Mouse (Mus musculus): Measurements from ENCODE around the gene Tada1. TPM values are rescaled to one million over a fixed set of nuclear protein-coding genes. Genes with fewer than 3 reads are reported as not detected.

Gene Tada1
- 49.8 and 54.5 TPM in 2 replicates for polyA plus RNA-seq (2012; rRNA removed)

- DNase-seq (ENCODE audit: extremely low spot score in 1 of 2, low spot score in 1 of 2), result peak; percentile 84 to 92
Observed at GRCm38 (mm10) chr1:166379013-166379629, at the start of gene Tada1. Gene Tada1, plus strand, starts transcription at chr1:166379097.

DNA sequence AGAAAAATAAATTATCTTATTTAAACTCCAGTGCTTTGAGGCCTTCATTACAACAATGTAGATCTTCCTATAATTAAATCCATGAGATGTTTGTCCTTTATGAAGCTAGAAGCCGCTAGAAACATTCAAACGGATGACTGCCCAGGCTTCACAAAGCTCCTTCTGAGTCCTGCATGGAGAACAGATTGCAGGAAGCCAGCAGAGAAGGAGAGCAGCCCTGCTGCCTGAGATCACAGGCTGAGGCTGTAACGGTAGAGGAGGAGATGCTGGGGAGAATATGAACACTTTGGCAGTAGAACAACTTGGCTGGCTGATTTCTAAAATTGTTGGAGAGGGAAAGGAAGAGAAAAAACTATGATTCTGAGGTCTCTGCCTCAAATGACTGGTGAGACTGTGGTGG lies 48.1 kb upstream of the Tada1 start:
- peak in 1 of 2 experiments; percentile 58 for DNase-seq (ENCODE audit: extremely low spot score in 1 of 2, low spot score in 1 of 2)

DNA sequence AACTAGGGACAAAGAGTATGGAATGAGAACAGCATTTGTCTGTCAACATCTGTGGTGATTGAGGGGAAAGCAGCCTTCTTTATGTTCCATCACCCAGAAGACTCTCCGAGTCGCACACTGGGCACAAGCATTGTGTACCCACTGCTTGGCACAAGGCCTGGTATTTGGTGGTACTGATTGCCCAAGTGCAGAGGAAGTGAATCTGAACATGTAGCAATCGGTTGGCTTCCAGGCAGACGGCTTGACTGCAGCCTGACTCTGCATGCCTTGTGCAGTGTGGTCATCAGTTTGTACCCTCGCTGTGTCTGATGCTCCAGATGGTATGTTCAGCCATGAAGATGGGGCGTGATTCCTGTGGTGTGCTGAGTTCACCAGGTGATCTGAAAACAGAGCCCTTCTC lies 39.8 kb upstream of the Tada1 start:
- DNase-seq (ENCODE audit: extremely low spot score in 1 of 2, low spot score in 1 of 2), result no peak

DNA sequence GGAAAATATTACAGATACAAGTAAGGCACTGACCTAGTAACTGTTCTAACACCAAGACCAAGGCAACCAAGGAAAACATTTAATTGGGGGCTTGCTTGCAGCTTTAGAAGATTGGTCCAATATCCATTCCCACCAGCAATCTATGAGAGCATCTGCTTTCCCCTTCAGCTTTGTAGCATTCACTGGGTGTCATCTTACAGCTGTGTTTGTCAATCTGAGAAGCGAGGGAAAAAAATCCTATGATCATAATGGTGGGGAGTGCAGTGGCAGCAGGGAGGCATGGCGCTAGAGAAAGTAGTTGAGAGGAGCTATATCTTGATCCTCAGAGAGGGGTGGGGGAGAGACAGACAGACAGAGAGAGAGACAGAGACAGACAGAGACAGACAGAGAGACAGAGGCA lies 36.8 kb upstream of the Tada1 start:
- no peak for DNase-seq (ENCODE audit: extremely low spot score in 1 of 2, low spot score in 1 of 2)

- DNase-seq (ENCODE audit: extremely low spot score in 1 of 2, low spot score in 1 of 2), result no peak
Observed at GRCm38 (mm10) chr1:166342539-166342938, 36.4 kb upstream of the Tada1 start.

GRCm38 (mm10) chr1:166343586-166343985 lies 35.3 kb upstream of the Tada1 start:
- no peak for DNase-seq (ENCODE audit: extremely low spot score in 1 of 2, low spot score in 1 of 2)

DNA sequence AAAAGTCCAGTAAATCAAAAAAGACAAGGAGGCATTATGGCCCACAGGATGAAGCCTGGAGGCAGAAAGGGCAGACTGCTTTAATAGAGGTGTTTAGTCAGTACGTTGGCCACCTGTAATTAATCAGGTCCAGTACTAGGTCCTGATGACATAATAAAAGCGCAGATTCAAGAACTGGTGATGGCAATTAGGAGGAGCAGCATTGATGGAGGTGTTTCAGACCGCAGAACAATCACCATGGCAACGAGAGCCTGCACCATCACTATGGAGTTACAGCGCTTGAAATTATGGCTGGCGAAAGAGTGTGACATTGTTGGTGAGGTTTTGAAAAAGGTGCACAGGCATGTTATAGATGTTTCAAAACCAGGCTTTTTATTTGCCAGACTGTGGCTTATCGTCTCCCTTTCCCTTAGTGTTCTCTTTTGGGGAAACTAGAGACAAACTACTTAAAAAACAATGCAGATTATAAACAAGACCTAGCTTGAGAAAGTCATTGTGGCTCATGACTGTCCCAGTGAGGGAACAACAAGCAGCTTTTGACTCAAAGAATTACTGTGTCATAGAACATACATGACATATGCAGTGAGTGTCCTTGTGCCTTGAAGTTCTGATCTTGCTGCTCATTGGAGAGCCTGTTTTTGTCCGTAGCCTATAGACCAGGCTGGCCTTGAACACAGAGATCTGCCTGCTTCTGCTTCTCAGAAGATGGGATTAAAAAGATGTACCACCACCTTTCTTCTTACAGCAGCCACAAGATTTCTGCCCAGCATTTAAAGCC lies 34.4 kb upstream of the Tada1 start:
- DNase-seq (ENCODE audit: extremely low spot score in 1 of 2, low spot score in 1 of 2), result peak in 1 of 2 experiments; percentile 50

DNA sequence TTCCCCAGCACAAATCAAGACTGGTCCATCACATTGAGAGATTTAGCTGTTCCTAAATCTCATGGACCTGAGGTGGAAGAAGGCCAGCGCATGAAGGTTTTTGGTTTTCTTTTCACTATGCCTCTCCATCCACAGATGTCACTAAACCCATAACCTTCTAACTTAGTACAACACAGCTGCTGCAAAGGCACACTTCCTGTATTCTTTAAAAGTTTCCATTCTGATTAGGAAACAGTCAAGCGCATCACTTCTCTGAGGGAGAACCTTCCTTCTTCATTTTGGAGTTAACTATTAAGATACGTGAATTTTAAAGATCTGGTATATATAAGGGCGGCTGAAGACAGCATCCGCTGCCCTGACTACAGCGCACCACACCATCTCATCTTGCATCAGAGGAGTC lies 33.3 kb upstream of the Tada1 start:
- no peak for DNase-seq (ENCODE audit: extremely low spot score in 1 of 2, low spot score in 1 of 2)

GRCm38 (mm10) chr1:166346906-166347305 lies 32.0 kb upstream of the Tada1 start:
- no peak for DNase-seq (ENCODE audit: extremely low spot score in 1 of 2, low spot score in 1 of 2)

DNA sequence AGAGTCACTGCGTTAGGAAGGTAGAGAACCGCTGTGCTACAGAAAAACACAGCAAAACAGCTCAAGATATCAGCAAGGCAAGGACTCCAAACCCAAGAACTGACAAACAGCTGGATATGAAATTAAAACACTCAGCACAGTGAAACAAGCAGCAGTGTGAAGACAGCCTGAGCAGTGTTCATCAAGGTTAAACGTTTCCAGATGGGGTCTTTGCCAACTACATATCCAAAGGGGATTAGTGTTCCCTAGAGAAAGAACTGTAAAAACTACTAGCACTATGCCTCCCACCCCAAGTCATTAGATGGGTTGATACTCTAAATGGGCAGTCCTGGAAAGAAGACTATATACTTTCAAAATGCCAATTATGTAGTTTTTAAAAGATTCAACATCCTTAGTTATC lies 29.6 kb upstream of the Tada1 start:
- DNase-seq (ENCODE audit: extremely low spot score in 1 of 2, low spot score in 1 of 2), result no peak

DNA sequence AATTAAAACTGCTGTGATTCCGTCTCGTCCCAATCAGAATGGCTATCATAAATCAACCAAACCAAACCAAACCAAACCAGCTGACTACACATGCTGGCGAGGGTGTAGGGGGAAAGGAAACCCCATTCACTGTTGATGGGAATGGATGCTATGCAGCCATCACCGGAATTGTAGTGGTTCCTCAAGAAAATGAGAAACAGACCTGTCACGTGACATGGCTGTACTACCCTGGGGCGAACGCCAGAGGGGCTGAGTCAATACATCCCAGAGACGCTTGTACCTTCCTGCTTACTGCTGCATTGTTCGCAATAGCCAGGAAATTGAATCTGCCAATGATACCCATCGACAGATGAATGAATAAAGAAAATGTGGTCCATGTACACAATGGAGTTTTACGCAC lies 29.1 kb upstream of the Tada1 start:
- no peak for DNase-seq (ENCODE audit: extremely low spot score in 1 of 2, low spot score in 1 of 2)

DNA sequence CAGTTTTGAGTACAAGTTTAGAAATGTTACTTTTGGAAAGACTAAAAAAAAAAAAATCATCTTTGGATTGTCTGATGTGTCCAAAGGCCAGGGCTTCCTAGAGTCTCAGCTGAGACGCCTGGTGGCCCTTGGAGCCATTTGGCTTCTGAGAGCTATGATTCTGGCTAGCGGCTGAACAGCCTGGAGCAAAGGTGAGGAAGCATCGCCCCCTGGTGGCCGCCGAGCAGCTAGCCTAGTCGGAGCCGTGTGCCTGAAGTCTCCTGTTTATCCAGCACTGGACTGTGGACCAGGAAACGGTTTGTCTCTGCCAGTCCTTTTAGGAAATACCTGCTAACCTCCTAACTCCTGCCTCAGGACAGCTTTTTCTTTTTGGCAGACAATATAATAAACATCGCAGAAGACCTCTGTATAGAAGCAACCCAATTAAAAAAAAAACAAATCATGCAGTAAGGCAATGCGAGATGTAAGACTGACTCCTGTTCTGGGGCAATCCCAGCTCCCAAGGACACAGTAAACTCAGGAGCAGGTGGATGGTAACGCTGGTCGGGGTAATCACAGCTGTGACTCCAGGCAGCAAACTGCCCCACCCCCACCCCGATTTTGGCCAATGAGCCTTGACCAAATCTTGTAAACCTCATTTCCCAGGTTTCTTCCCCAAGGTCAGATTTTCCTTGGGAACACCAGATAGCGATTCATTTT lies 18.6 kb upstream of the Tada1 start:
- DNase-seq (ENCODE audit: extremely low spot score in 1 of 2, low spot score in 1 of 2), result peak; percentile 66 to 95

DNA sequence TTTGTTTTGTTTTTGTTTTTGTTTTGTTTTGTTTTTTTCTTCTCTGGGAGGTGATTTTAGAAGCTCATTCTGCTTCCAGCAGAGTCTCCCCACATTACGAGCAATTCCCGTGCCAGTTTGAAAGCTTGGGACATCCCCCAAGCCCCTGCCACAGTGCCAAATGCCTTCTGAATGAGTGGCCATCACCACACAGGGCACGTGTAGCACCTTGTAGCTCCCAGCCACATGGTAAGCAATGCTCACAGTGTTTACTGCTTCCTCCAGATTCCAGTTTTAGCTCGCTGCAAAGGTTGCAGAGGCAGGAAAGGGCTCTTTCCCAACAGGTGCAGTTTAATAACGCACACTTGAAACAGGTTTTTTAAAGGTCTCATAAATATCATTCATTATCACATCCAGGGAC lies 18.0 kb upstream of the Tada1 start:
- DNase-seq (ENCODE audit: extremely low spot score in 1 of 2, low spot score in 1 of 2), result no peak

- DNase-seq (ENCODE audit: extremely low spot score in 1 of 2, low spot score in 1 of 2), result no peak
Observed at GRCm38 (mm10) chr1:166361842-166362241, 17.1 kb upstream of the Tada1 start.

DNA sequence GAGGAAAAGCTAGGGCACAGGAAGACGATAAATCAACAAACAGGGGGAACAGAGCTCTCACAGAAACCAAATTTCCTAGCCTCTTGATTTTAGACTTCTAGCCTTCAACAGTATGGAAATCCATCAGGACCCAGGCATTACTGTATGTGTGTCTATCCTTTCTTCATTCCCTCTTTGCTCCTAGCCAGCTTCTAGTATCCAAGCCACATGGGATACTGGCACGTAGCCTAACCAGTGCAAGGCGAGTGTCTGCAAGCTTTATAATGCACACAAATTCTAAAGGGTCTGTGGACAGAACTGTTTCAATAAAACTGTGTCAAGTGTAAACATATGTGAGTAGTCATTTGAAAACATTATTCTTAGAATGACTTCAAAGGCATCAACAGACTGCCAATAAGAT lies 16.2 kb upstream of the Tada1 start:
- no peak for DNase-seq (ENCODE audit: extremely low spot score in 1 of 2, low spot score in 1 of 2)

DNA sequence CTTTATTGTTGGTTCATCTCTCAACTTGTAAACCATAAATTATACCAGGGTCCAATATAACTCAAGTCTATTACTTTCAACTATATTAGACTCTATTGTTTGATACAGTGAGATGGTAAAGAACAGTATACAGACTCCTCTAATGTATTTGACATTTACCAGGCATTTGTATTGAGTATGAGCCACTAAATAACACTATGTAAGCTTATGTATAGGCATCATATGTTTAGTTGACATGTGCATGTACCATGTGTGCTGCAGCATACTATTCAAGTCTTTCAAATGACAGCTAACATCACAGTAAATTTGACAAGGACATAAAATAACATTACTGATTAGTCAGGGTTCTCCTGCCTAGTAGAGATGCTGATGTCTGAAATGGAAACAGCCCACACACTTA lies 15.8 kb upstream of the Tada1 start:
- DNase-seq (ENCODE audit: extremely low spot score in 1 of 2, low spot score in 1 of 2), result no peak

GRCm38 (mm10) chr1:166377171-166377570 lies 1.7 kb upstream of the Tada1 start:
- DNase-seq (ENCODE audit: extremely low spot score in 1 of 2, low spot score in 1 of 2), result no peak

- DNase-seq (ENCODE audit: extremely low spot score in 1 of 2, low spot score in 1 of 2), result no peak
Observed at GRCm38 (mm10) chr1:166378431-166379012, 375 bp upstream of the Tada1 start.

- DNase-seq (ENCODE audit: extremely low spot score in 1 of 2, low spot score in 1 of 2), result peak in 1 of 2 experiments; percentile 63
Observed at GRCm38 (mm10) chr1:166379630-166380231, 834 bp downstream of the Tada1 start.

DNA sequence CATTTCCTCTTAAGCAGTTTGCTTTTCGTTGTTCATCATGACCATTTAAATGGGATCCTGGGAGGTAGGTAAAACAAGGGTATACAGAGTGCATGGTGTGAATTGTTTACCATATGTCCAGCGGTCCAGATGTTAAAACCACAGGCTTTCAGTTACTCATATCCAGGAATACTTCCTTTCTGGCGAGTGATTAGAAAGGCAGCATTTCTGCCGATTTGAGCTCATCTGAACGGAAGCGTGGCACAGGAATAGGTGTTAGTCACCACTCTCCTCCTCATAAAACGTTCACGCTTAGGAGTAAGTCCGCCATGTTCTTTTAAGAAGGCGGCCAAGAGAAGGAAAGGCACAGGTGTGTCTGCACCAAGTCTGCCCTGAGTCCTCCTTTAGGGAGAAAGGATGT lies 2.4 kb downstream of the Tada1 start:
- DNase-seq (ENCODE audit: extremely low spot score in 1 of 2, low spot score in 1 of 2), result no peak

DNA sequence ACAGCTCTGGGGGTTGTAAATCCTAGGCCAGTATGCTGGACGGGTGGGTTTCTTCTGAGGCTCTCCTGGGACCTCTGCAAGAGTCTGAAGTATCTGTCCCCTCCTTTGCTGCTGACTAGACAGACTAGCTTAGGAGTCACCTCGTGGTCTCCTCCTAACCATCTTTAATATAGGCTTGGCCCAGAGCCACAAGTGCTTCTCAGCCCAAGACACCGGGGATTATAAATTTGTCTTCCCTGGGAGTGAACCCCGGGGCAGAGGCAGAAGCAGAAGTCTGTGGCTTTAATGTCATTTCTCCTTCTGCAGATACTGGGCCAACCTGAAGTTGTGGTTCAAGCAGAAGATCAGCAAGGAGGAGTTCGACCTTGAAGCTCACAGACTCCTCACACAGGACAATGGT lies 2.9 kb downstream of the Tada1 start:
- no peak for DNase-seq (ENCODE audit: extremely low spot score in 1 of 2, low spot score in 1 of 2)

Data from frontal cortex, adult 2 months (tissue).